Mouse (Mus musculus): ENCODE data around the gene Pld4.

The Pld4 gene

GRCm38 (mm10) chr12:112738281-112739022 is 22.0 kb upstream of the Pld4 start:
- DNase-seq, result no peak

DNA sequence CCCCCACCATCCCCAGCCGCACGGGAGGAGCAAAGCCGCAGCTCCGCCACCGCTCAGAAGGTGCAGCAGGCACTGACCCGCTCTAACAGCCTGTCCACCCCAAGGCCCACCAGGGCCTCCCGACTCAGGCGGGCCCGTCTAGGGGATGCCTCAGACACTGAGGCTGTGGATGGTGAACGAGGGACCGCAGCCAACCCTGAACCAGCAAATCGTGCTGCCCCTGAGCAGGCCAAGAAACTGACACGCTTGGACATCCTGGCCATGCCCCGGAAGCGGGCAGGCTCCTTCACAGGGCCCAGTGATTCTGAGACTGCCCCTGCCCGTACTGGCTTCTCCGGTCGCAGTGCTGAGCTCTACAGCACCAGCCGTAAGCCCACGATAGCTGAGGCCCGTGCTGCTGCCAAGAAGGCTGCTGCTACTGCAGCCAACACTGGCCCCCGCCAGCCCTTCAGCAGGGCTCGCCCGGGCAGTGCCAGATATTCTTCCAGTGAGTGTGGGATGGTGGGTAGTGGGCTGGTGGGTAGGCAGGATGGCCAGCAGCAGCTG is 21.4 kb upstream of the Pld4 start:
- no peak for DNase-seq

- no peak for DNase-seq
Observed at GRCm38 (mm10) chr12:112742768-112743167, 17.7 kb upstream of the Pld4 start.

GRCm38 (mm10) chr12:112743168-112743975 is 17.1 kb upstream of the Pld4 start:
- peak; percentile 87 for DNase-seq

- DNase-seq, result no peak
Observed at GRCm38 (mm10) chr12:112744211-112744610, 16.2 kb upstream of the Pld4 start.

DNA sequence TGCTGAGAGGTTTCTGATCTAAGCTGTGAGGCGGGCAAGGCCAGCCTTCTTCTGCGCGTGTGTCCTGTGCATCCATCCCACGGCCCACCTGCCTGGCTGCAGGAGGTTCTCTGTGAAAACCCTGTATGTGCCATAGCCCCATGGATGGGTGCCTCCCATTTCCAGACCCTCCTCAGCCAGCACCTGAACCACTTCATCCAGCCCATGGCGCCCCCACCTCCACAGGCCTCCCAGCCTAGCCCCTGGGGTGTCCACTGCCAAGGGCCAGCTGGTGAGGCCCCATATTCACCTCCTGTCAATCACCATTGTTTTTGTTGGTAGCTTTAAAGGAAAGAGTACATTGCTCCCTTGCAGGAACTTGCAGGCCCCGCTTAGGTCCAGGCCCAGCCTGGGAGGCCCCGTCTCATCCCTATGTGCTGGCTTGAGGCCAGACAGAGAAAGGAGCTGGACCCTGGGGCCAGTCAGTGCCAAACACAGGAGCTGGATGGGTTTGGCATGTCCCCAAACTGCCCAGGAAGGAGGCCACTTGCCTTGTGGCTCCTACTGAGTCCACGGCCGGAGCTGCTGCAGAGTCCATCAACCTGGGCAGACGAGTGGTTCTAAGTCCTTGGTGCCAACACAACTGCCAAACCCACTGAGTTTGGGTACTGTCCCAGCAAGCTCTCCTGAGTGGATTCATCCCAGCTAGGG is 15.4 kb upstream of the Pld4 start:
- DNase-seq, result no peak

DNA sequence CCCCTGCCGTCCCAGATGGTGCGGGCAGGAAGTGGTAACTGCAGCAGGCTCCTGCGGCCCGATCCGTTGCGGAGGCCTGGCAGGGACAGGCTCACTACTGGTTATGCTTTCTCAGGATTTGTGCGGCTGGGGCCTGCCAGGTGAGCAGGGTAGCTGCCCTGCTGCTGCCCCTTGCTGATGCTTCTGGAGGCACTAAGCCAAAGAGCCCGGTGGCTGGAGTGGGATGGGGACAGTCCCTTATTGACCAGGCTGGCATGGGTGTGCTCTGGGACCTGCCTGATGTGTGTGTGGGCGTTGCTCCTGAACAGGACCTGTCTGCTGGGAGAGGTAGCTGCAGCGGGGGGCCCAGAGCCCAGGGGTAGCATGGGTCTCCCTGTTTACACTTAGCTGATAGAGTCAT is 14.7 kb upstream of the Pld4 start:
- DNase-seq, result peak; percentile 35

GRCm38 (mm10) chr12:112746461-112746807 is 14.0 kb upstream of the Pld4 start:
- no peak for DNase-seq

DNA sequence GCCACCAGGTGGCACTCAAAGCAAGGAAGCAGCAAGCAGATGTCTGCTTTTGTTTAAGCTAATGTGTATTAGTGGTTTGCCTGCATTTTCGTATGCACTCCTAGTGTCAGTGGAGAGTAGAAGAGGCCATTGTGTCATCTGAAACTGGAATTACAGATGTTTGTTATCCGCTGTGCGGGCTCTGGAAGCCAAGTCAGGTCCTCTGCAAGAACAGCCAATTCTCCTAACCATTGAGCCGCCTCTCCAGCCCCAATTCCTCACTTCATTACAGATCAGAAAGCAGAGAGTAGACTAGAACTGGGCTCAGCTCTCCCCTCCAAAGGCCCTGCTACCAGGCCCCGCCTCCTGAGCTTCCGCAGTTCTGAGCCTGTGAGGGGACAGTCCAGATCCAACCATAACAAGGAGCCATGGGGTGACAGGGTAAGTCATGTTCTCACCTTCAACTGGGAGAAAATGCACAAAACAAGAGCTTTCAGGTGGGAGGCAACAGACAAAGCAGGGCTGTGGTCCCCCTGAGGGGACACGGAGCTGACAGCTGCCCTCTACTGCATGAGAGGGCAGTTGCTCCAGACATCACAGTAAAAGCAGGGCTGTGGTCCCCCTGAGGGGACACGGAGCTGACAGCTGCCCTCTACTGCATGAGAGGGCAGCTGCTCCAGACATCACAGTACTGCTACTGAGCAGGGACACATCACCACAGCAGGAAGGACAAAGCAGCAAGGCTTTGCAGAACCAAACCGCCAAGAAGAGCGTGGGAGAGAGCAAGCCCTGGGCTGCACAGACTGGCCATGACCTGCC is 13.4 kb upstream of the Pld4 start:
- peak; percentile 61 for DNase-seq

DNA sequence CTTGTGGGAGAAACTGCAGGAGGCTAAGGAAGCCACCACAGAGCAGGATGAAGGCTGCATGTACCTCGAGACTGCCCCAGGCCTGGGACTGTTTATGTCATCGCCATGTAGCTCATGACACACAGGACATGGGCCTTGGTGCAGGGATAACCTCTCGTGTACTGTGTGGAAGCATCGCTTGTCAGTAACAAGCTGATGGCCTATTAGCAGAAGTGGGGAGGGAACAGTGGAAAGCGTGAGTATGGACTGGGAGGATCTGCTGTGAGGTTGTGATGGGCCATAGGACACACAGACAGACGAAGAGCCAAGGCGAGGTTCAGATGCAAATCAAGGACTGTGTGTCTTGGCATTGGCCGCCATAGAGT is 12.9 kb upstream of the Pld4 start:
- DNase-seq, result no peak

DNA sequence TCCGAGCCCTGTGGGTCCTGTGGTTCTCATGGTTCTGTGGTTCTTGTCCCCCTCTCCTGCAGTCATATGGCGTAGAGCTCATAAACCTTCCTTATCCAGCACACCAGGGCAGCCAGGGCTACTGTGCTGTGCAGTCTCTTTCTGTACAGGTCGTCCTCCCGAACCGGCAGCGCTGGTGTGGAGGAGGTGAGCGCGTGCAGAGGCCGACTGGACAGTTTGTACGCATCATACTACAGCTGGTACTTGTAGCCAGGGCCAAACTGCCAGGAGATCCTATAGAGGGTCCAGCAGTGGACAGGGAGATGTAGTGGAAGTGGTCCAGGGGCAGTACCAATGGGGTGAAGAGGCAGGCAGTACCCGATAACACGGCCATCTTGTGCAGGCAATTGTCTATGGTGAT is 9.5 kb upstream of the Pld4 start:
- DNase-seq, result no peak

DNA sequence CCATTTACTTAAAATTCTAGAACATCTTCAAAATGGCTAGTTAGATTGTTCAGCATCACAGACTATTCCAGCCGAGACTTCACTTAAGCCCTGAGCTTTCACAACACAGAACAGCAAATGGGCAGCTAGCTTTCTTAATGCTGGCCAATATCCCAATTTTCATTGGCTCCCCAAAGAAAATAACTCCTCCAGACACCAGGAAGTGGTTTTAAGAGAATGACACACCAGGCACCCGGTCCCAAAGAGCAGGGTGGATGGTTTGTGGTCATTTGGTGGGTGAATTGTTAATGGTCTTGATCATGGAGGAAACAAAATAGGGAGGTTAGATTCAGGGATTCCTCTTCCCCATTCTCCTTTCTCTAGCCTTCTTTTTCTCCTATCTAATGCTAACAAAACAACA is 8.1 kb upstream of the Pld4 start:
- no peak for DNase-seq

- no peak for DNase-seq
Observed at GRCm38 (mm10) chr12:112755900-112756299, 4.6 kb upstream of the Pld4 start.

- no peak for DNase-seq
Observed at GRCm38 (mm10) chr12:112757896-112758295, 2.6 kb upstream of the Pld4 start.

- no peak for DNase-seq
Observed at GRCm38 (mm10) chr12:112759471-112759870, 984 bp upstream of the Pld4 start.

DNA sequence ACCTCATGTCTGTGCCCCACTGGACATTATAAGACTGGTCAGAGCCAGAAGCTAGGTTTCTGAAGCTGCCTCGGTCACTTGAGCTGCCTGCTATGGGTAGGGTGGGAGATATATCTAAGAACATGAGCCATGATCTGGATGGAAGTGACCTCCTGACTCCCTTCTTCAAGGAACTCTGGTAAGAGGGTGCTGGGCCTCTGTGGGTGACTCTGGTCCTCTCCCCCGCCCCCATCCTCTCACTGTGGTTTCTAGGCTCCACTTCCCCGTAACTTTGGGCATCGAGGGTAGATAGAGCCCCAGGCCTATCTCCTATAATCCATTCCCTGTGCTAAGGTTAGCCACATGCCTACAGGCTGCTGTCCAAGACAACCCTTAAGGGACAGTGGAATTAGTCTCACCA is 956 bp downstream of the Pld4 start:
- no peak for DNase-seq

DNA sequence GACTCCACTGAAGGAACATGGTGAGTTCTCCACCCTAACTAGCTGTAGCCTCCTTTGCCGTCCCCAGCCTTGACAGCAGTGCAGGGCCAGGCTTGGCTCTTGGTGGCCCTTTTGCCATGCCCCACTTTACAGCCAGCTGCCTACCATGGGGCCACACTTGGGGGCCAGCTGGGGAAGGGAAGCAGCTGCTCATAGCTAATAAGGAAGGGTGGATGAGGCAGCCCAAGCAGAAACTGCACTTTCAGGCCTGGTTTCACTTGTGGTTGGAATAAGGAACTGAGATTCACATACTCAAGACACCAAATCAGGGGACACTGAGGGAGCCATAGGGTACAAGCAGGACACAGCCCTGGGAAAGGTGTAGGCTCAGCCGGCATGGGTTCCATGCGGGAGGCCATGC is 1.6 kb downstream of the Pld4 start:
- no peak for DNase-seq

DNA sequence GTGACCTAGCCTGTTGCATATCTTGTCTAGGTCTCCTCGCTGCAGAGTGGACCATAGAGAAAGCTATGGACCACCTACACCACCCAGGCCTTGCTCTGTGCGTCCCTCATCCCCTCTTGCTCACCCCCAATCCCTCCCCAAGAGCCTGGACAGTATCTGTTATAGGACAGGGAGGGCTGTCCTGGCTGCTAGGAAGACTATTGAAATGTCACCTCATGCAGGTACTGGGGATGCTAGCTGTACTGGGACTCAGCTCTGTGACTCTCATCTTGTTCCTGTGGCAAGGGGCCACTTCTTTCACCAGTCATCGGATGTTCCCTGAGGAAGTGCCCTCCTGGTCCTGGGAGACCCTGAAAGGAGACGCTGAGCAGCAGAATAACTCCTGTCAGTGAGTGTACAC is 2.7 kb downstream of the Pld4 start:
- no peak for DNase-seq

DNA sequence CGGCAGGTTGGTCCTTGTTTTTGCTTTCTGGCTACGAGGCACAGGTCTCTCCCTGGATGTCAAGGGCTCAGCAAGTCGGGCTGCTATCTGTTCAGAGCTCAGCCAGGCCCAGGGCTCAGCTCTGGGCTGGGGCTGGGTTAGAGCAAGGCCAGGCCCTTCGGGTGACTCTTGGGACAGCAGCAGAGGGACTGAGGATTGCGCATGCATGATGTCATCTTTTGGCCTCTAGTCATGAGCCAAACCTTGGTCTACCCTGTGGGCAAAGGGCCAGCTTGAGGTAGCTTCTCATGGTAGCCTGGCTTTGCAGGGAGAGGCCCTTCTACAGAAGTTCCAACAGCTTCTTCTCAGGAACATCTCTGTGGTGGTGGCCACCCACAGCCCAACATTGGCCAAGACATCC is 3.7 kb downstream of the Pld4 start:
- DNase-seq, result no peak

DNA sequence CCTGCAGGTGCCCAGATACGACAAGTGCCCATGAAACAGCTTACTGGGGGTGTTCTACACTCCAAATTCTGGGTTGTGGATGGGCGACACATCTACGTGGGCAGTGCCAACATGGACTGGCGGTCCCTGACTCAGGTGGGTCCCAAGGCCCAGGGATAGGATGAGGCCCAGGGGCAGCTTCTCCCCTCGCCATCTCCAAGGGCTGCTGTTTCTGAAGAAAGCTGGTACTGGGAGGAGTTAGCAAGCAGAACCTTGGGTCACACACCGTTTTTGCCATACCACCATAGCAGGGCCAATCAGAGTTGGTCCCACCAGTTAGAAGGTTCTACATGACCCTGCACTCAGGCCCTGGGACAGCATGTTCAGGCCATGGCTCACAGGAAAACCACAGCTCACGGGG is 4.5 kb downstream of the Pld4 start:
- DNase-seq, result no peak

DNA sequence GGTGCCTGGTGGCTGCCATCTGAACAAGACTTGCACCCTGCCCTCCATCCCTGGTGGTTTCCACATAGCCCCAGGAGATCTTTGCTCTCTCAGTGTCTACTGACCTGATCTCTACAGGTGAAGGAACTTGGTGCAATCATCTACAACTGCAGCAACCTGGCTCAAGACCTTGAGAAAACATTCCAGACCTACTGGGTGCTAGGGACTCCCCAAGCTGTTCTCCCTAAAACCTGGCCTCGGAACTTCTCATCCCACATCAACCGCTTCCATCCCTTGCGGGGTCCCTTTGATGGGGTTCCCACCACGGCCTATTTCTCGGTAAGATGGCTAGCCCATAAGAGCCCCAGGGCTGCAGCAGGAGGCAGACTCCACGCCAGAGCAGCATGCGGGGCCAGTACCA is 6.1 kb downstream of the Pld4 start:
- no peak for DNase-seq

DNA sequence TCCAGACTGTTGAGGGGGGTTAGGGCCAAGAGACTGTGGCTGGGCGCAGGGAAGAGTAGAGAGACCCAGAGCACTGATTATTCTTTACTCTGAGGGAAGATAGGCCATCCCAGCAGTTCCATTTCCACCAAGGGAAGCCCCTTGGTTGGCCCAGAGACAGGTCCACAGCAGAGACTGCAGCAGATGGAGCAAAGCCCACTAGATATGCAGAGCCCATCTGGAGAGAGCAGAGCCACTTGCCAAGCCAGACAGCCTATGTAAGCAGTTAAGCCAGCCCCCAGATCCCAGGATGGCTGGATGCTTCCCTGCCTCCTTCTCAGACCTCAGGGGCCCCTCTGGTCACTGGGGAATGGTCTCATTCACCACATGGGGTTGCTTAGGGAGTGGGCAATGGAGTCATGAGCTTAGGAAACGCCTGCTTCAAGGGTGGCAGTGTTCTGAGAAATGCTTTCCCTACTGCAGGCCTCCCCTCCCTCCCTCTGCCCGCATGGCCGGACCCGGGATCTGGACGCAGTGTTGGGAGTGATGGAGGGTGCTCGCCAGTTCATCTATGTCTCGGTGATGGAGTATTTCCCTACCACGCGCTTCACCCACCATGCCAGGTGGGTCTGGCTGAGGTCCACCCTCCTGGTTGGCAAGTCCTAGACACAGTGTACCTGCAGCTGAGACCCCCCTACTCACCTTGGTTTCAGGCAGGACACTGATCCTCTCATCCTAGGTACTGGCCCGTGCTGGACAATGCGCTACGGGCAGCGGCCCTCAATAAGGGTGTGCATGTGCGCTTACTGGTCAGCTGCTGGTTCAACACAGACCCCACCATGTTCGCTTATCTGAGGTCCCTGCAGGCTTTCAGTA is 6.8 kb downstream of the Pld4 start:
- DNase-seq, result no peak

All from thymus, postnatal 14 days (tissue).